Mouse (Mus musculus): ENCODE results near the gene C730034F03Rik.
A peak's percentile ranks its signal among the peaks of the same experiment; 100 is the strongest.

C730034F03Rik gene

DNA sequence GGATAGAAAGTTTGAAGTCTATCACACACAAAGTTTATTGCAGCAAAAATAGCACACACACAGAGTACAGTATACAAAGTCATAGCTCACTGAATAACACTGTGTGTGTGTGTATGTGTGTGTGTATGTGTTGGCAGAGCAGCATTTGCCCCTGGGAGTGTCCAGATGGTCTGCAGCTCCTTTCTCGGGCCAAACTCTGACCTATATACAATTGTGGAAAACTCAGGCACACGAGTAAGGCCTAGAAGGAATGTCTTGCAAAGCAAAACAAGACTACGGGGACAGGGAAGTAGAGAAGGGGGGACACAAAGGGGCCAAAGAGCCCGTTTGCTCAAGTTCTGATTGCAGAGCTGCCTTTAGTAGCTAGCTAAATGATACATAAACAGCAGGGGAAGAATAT lies 3.6 kb downstream of the C730034F03Rik start:
- DNase-seq (ENCODE audit: low spot score in 2 of 2): no peak

DNA sequence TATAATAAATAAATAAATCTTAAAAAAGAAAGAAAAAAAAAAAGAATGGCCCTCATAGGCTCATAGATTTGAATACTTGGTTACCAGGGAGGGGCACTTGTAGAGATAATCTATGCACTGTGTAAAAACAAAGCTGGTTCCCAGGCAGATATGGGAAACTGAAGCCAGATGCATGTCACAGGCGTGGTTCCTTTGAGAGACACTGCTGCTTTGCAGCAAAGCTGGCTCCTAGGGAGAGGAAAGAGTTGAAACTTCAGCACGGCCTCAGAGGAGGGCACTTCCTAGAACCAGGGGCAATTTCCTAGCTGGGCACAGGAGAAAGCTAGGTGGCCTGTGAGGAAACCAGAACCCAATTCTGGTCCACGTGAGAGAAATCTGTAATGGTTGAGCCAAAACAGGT lies 4.7 kb downstream of the C730034F03Rik start:
- no peak for DNase-seq (ENCODE audit: low spot score in 2 of 2)

DNA sequence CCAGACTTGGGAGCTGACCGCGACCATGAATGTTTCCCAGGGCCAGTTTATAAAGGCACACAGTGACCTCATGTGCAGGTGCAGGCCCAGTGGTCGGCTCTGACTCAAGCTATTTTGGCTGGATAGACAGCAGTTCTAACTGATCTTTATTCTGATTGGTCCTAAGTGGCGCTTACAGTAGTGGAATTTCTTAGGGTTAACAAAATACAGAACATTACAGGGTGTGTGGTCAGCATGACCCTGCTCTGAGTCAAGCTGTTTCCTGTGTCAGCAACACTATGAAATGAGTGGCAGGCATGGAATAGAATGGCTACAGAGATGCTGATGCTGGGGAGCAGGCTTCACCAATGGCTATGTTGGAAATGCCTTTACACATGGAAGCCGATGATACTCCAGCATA lies 6.5 kb downstream of the C730034F03Rik start:
- DNase-seq (ENCODE audit: low spot score in 2 of 2): no peak

DNA sequence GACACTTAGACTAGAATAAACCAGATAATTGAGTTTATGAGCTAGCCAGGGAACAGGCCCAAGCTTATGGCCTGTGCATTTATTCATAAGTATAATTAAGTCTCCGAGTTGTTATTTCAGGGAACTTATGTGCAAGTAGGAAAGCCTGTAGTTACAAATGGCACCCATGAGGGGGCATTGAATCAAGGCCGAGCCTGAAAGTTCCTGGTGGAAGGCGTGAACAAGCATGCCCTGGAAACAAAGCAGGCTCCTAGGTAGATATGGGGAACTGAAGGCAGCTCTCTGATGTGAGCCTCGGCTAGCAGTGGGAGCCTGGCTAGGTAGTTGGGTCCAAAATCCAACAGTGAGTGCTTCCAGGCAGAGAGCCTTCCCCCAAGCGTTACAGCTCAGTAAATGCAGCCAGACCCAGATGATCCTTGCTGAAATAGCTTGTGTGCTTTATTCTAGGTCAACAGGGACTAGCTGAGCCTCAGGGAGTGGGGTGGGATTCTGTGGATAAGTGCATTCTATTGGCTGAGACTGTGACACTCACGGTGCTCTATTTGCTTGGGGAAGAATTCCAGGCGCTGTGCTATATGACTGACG lies 13.2 kb downstream of the C730034F03Rik start:
- no peak for DNase-seq (ENCODE audit: low spot score in 2 of 2)

DNA sequence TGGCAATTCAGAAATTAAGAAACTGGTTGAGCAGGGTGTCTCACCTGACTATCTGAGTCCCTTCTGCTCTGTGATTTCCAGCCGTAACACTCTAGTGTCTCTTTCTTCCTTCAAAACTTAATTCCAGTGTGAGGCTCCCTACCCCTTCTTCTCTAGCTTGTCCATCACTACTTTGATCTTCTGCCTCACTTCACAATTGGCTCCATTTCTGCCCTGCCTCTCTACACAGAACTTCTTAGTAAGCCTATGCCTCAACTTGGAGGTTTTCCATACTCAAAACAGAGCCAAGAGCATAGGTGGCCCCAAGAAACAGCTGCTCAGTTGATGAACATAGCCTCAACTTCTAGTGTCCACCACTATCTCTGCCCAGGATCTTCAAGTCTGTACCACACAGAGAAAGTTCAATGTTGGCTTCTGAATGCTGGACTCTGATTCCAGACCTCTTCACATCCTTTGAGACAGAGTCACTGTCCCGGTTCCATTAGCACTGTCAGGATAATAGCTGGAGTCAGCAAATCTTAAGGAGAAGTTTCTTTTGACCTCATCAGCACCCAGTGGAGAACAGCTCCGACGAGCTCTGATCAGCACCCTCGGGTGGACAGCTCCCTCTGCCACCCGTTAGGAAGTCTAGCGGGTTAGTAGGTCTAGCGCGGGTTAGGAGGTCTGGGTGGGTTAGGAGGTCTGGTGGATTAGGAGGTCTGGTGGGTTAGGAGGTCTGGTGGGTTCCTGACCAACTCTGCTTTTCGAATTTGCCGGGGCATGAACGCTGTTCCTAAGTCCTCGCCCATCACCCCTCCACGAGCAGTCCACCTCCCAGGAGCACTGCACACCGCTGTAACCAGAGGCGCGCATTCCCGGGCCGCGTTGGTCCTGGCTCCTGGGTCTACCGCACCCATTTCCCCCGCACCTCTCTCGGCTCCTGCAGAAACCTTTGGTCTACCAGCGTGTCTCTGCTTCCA lies 23.8 kb downstream of the C730034F03Rik start:
- DNase-seq (ENCODE audit: low spot score in 2 of 2): no peak

DNA sequence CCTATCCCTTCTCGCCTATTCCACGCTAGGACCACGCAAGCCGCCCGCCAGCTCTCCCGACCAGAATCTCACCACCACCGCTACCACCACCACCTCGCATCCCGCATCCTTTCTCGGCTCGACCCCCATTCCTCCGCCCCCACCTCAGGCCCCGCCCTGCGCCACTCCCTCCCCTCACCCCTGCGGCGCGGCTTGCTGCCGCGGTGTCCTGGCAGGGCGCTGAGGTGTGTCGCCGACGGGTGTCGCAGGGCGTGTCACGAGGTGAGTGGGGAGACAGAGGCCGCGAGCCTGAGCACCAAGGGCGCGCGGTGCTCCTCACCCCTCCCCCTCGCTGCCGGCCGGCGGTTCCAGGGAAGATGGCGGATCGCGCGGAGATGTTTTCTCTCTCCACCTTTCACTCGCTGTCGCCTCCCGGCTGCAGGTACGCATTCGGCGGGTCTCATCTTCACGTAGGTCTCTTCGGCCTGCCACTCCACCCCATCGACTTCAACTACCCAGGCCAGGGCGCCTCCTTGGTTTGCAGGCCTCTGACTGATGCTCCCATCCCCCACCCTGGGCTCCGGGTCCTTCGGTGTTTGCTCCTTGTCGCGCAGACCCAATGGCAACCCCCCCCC lies 24.6 kb downstream of the C730034F03Rik start, which contains the start of gene Mapk8ip2:
Gene Mapk8ip2, plus strand, starts transcription at position 49 of the 614 bp plus-strand sequence.
- DNase-seq (ENCODE audit: low spot score in 2 of 2): peak in 1 of 2 experiments; percentile 73

DNA sequence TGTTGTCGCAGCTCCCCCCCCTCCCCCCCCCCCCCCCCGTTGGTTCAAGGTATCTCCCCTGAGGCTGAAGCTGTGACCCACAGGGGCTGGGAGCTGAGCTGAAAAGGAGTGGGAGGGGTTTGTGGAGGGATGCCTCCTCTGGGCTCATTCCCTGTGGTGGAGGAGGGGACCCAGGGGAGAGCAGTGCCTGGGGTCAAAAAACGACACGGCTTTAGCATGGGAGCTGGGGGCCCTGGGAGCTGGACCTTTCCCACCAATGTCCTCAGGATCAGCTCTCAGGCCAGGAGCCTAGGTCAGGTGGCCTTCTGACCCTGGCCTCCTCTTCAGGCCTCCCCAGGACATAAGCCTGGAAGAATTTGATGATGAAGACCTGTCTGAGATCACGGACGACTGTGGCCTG lies 25.5 kb downstream of the C730034F03Rik start:
- no peak for DNase-seq (ENCODE audit: low spot score in 2 of 2)

DNA sequence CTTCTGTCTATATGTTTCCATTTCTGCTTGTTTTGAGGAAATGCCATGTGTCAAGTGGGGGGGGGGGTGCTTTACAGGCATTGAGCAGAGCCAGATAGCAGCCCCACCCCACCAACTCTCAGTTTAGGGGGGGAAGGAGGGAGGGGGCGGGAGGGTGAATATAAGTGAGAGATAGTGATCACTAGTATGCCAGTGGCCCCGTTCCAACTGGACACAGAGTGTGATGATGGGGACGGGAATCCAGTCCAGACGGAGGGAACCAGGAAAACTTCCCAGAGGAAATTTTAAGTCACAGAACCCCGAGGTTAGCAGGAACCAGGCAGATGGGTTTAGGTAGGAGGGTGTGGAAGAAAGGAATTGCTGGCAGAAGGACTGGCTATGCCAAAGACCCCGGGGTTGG lies 26.3 kb downstream of the C730034F03Rik start:
- no peak for DNase-seq (ENCODE audit: low spot score in 2 of 2)

DNA sequence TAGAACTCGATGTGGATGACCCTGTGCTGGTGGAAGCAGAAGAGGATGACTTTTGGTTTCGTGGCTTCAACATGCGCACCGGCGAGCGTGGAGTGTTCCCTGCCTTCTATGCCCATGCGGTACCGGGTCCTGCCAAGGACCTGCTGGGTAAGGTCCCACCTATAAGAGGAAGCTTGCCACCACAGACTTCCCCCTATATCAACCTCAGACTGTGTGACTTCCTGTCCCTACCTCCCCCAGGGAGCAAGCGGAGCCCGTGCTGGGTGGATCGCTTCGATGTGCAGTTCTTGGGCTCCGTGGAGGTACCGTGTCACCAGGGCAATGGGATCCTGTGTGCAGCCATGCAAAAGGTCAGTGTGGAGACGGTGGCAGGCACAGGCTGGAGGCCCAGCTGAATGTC lies 29.6 kb downstream of the C730034F03Rik start:
- DNase-seq (ENCODE audit: low spot score in 2 of 2): no peak

DNA sequence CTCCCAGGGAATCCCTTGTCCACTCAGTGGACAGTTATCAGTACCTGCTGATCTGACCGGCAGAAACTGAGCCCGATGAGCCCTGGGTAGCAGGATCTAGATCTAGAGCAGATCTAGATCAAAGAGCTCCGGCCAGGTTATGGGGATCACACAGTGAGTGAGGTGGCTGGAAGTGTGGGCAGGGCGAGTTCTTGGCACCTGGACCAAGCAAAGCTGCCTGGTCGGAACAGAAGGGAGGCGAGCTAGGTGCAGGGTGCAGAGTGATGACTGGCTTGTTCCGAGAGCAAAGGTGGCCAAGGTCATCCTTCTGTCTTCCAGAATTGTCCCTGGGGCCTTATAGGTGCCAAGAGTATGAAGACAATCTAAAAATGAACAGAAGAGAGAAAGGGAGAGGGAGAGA lies 30.4 kb downstream of the C730034F03Rik start:
- DNase-seq (ENCODE audit: low spot score in 2 of 2): no peak

DNA sequence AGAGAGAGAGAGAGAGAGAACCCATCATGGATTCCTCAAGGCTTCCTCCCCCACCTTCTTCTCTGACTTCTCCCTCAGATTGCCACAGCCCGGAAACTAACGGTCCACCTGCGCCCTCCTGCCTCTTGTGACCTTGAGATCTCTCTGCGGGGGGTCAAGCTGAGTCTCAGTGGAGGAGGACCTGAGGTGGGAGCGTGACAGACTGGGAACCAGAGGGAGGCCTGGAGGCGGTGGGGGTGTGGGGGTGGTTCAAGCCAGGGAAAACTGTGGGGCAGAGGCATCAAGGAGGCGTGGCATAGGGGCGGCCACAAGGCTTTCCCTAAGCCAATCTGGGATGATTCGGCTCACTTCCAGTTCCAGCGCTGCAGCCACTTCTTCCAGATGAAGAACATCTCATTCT lies 30.9 kb downstream of the C730034F03Rik start:
- no peak for DNase-seq (ENCODE audit: low spot score in 2 of 2)

DNA sequence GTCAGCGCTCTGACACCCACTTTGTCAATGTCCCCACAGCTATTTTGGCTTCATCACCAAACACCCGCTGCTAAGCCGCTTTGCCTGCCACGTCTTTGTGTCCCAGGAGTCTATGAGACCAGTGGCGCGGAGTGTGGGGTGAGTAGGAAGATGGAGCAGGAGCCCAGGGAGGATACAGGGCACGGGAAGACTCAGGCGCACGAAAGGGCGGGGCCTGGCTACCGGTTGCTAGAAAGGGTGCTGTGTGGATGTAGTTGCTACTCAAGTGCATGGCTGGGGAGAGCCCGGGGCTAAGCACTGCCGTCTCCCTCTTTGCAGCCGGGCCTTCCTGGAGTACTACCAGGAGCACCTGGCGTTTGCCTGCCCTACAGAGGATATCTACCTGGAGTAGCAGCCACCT lies 31.9 kb downstream of the C730034F03Rik start:
- no peak for DNase-seq (ENCODE audit: low spot score in 2 of 2)

DNA sequence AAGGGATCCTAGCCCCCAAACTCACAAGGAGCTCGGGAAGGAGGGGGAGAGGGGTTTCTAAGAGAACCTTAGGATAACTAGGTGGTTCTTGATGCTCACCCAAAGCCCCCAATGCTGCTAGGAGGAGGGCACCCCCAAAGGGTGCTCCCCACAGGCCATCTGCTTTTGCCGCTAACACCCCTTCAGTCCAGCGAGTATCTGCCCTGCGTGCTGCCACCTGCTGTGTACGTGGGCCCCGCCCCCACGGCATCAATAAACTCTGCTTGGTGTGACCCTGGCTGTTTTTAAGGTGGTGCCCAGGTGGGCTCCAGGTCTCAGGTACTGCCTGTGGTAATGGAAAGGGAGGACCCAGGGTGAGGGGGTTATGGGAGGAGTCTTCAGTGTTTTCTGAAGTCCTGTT lies 32.8 kb downstream of the C730034F03Rik start:
- no peak for DNase-seq (ENCODE audit: low spot score in 2 of 2)

DNA sequence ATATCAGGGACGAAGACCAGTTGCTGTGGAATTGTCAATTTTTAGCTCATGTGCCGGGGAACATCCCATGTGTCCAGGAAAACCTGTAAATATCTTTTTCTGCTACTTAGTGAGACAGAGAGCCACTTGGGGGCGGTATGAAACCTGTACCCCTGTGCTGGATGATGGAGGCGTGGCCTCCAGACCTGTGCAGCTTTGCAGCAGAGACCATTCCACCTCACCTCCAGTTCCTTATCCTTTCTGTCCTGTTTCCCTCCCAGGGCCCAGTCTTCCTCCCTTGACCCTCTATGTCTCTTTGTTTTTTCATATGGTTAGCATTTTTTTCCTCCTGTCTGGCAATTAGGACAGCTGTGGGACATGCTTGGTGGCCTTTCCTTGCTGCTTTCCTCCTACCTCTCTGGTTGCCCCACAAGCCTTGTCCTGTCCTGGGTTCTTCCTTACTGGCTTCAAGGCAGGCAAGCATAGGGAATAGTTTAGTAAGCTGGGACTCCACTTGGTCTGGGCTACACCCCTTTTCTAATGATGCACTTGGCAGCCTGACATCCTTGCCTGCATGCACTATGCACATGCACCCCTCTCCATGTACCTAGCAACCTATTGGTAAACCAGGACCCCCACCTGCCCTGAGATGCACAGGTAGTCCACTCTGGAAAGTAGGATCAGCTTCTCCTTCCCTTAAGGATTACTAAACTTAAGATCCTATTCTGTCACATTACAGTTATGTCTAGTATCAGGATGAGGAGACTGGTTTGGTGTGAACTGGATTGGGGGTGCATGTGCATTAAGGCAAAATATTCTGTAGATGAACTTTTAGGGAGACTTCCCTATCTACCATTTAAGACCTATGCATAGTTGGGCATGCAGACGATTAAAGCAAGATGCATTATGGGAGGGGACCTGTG lies 34.2 kb downstream of the C730034F03Rik start:
- DNase-seq (ENCODE audit: low spot score in 2 of 2): no peak

DNA sequence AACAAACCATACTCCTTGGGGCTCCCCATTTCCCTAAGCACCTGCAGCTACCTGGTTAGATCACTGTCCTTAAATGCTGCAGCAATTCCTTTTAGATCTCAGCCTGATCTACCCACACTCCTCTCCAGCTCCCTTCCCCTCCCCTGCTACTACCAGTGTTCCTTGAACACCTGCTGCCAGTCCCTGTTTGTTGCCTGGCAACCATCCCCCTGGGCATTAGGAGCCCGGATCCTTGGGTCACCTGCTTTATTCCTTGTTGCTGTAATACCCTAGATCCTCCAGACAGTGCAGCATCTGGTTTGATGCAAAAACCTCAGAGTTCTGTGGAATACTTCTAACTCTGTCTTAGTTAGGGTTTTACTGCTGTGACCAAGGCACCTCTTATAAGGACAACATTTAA lies 35.7 kb downstream of the C730034F03Rik start:
- DNase-seq (ENCODE audit: low spot score in 2 of 2): no peak

DNA sequence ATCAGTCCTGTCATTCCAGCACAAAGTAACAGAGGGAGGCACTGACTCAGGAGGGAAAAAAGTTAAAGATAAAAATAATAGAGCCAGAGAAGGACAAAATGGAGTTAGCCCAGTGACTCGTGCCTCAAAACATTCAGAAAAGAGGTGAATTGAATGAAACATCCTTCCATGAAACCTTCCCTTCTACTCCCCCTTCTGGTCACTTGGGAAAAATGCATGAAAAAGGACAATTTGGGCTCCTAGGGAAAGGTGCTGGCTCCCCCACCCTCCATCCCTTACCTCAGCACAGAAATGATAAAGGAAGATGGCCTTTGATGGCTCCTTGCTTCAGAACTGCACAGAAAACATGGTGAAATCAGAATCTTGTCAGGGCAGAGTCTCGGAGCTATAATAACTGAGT lies 39.2 kb downstream of the C730034F03Rik start:
- DNase-seq (ENCODE audit: low spot score in 2 of 2): no peak

DNA sequence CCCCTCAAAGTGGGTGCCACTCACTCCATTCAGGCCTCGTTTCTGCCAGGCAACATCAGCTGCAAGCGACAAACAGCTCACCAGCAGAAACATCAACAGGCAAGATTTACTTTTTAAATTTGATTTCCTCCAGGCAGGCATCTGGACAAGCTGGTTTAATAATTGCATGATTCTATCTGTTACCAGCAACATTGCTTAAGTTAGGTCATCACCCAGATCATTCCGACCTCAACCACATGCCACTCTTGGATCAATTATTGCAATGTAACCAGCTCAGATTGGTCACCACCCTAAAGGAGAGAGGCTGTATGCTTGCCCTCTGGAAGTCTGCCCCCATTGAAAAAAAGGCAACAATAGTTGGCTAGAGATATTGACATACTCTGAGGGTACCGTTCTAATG lies 42.1 kb downstream of the C730034F03Rik start:
- DNase-seq (ENCODE audit: low spot score in 2 of 2): no peak

DNA sequence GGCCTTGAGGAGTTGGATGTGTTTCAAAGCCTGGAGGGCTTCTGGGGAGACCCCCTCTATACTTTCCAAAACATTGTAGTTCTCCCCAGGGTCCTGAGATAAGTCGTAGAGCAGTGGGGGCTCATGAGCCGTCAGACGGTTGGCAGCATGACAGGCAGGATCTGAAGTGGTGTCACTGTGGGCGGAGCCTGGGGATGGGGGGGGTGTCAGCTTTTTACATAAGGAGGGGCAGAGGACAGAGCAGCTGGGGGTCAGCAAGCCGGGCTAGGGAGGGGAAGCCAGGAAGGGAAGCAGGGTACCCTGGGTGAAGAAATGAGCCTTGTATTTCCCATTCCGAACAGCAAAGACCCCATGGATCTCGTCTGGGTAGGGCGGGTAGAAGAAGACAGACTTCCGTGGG lies 44.0 kb downstream of the C730034F03Rik start:
- no peak for DNase-seq (ENCODE audit: low spot score in 2 of 2)

DNA sequence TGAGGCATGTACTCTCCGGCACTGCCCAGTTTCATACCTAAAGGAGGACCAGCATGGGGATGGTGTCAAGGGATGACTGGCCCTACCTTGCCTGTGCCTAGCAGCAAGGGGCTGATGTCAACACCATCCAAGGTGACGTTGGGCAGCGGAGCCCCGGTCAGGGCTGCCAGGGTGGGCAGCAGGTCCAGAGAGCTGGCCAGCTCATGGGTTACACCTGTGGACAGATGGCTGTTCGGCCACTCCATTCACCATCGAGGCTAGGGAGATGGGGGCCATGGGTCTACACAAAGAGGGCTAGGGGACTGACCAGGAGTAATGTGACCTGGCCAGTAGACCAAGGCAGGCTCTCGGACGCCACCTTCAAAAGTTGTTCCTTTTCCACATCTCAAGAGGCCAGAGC lies 44.5 kb downstream of the C730034F03Rik start:
- no peak for DNase-seq (ENCODE audit: low spot score in 2 of 2)

DNA sequence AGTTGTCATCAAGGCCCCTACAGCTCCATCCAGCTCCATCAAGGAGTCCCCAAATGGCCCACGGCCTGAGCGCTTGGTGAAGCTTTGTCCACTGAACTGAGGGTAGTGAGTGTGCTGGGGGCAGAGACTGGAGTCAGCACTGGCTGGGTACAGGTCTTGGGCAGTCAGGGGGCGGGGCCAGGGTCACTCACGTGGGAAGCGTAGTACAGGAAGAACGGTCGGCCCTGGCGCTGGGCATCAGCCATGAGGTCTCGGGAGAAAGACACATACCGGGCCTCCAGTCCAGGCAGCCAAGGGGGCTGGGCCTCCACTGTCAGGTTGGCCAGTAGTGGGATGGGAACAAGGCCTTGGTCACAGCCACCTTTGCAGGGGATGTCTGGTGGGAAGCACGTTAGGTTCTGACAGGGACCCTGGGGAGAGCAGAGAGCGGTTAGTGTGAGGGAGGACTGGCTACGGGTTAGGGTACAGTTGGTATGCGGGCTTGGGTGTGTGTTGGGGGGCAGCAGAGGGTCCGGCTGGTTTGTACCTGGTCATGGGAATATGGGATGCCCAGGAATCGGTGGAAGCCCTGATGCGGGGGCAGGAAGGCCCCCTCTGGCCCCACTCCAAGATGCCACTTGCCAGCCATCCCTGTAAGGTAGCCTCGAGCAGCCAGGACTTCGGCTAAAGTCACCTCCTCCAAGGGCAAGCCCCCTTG lies 45.4 kb downstream of the C730034F03Rik start:
- DNase-seq (ENCODE audit: low spot score in 2 of 2): no peak

DNA sequence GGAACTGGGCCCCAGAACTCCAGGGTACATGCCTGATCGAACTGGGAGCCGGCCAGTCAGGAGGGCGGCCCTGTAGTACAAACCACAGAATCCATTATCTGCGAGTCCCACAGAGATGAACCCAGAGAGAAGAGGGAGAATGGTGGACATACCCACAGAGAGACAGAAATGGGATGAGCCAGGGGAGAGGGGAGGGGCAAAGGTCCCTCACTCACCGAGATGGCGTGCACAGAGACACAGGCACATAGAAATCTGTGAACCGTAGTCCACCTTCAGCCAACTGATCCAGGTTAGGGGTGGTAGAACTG lies 45.9 kb downstream of the C730034F03Rik start:
- no peak for DNase-seq (ENCODE audit: low spot score in 2 of 2)
